Mouse (Mus musculus): ENCODE measurements around the gene Pard6a. TPM values are rescaled to one million over a fixed set of nuclear protein-coding genes. Genes with fewer than 3 reads are reported as not detected.

The Pard6a gene
- polyA plus RNA-seq, 1 experiment from 2014 or later, result 12.0 TPM

DNA sequence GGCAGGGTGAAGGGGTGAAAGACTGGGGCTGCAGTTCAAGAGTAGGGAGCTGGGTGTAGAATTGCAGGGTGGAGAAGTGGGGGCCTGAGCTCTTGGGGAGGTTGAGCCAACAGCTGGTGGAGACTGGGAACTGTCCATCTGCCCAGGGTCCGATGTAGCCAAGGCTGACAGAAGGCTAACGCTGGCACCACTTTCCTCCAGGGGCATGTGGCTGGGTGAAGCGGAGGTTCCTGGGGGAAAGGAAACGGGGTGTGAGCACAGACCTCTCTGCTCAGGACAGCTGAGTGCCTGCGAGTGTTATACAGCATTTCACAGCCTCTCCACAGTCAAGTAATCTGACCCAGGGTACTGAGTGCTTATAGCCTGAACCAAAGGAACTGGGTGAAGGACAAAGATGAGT lies 2.2 kb upstream of the Pard6a start:
- 91% methylated on average over 5 of the region's 5 CpGs for WGBS
- Histone ChIP-seq H3K9ac (ENCODE audit: low read depth, low read length) (no peak overlapping the region), H3K36me3 (ENCODE audit: control insufficient read depth, insufficient read depth, low read length) (0 out of 2 replicates have a peak, but pooled peaks cover 4% of the 10 kb centered on the region), H3K27me3 (replicated peaks; ENCODE audit: control insufficient read depth, insufficient read depth, low read length) (no peaks in the 10 kb centered on the region), H3K4me1 (ENCODE audit: control insufficient read depth, insufficient read depth, low read length) (peaks cover 21% of the 10 kb centered on the region), H3K4me2 (ENCODE audit: low read depth, low read length) (no peak overlapping the region), H3K27ac (ENCODE audit: low read length) (no peak overlapping the region), H3K9me3 (ENCODE audit: control insufficient read depth, low read length) (no peaks in the 10 kb centered on the region), H3K4me3 (ENCODE audit: low read length) (no peak overlapping the region)
- no peak for ATAC-seq

DNA sequence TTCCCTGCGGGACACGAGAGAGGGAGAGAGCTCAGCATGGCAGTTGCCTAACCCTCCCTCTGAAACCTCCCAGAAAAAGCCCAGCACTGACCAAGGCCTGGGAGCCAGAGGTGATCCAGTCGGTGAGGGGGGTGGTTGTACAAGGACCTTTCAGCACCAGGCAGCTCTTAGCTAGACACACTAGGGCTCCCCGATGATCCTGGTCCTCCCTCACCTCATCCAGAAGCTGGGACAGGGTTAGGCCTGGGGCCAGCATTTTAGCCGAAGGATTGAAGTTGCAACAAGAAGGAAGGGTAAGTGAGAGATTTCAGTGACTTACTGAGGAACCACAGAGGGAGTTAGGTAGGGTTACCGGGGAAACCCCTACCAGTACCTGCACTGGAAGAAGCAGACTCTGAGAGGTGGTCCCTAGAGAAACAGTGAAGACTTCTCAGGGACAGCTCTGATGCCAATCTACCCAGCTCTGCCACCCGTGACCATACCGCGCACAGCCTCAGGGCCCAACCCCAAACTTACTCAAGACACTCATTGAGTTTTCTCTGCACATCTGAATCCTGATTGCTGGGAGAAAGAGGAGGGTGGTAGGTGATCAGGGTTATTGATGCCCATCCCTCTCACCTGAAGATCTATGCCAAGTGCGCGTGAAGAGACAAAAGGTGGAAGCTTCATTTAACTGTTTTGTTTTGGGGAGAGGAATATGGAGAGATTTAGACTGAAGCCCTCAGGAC lies 1.3 kb upstream of the Pard6a start:
- WGBS, result 90% methylated on average over 11 of the region's 11 CpGs
- Histone ChIP-seq H3K9ac (ENCODE audit: low read depth, low read length) (peak overlapping the region; percentile 76), H3K9me3 (ENCODE audit: control insufficient read depth, low read length) (no peaks in the 10 kb centered on the region), H3K36me3 (ENCODE audit: control insufficient read depth, insufficient read depth, low read length) (0 out of 2 replicates have a peak, but pooled peaks cover 4% of the 10 kb centered on the region), H3K4me1 (ENCODE audit: control insufficient read depth, insufficient read depth, low read length) (peaks cover 15% of the 10 kb centered on the region), H3K27me3 (replicated peaks; ENCODE audit: control insufficient read depth, insufficient read depth, low read length) (no peaks in the 10 kb centered on the region), H3K4me2 (ENCODE audit: low read depth, low read length) (peak overlapping the region; percentile 95), H3K27ac (ENCODE audit: low read length) (no peak overlapping the region), H3K4me3 (ENCODE audit: low read length) (peak overlapping the region; percentile 71)
- no peak for ATAC-seq

DNA sequence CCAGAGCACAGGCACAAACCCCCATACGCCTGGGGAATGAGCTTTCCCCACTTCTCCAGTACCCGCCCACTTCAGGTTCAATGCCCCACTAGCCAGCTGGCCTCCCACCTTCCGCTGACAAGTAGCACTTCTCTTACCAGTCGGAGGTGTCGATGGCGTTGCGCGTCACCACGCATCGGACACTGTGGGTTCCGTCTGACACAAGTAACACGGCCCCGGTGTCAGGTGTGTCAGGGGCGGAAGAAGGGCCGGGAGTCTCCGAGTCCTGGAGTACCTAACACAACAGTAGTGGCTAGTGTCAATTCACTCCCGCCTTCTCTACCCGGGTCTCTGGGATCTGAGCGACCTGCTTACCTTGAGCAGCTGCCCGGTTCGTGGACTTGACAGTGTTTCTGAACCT lies 382 bp upstream of the Pard6a start:
- Histone ChIP-seq H3K4me2 (ENCODE audit: low read depth, low read length) (peak overlapping the region; percentile 95), H3K9ac (ENCODE audit: low read depth, low read length) (peak overlapping the region; percentile 76), H3K27ac (ENCODE audit: low read length) (peak overlapping the region; percentile 94), H3K36me3 (ENCODE audit: control insufficient read depth, insufficient read depth, low read length) (0 out of 2 replicates have a peak, but pooled peaks cover 4% of the 10 kb centered on the region), H3K9me3 (ENCODE audit: control insufficient read depth, low read length) (no peaks in the 10 kb centered on the region), H3K4me3 (ENCODE audit: low read length) (peak overlapping the region; percentile 71), H3K4me1 (ENCODE audit: control insufficient read depth, insufficient read depth, low read length) (peaks cover 15% of the 10 kb centered on the region), H3K27me3 (replicated peaks; ENCODE audit: control insufficient read depth, insufficient read depth, low read length) (no peaks in the 10 kb centered on the region)
- ATAC-seq, result peak; percentile 66
- WGBS, result under 1% methylated on average over 21 of the region's 21 CpGs

DNA sequence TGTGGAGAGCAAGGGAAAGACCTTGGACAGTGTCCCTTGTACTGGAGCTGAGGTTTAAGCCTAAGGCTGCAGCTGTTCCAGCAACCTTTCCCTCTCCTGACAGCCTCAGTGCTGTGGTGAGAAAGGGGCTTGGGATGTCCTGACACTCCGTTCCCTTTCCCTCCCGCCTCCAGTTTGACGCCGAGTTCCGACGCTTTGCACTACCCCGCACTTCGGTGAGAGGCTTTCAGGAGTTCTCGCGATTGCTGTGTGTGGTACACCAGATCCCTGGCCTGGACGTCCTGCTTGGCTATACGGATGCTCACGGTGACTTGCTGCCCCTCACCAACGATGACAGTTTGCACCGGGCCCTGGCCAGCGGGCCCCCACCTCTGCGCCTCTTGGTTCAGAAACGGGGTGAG lies 1.1 kb downstream of the Pard6a start:
- Histone ChIP-seq H3K4me1 (ENCODE audit: control insufficient read depth, insufficient read depth, low read length) (peaks cover 15% of the 10 kb centered on the region), H3K36me3 (ENCODE audit: control insufficient read depth, insufficient read depth, low read length) (0 out of 2 replicates have a peak, but pooled peaks cover 4% of the 10 kb centered on the region), H3K27me3 (replicated peaks; ENCODE audit: control insufficient read depth, insufficient read depth, low read length) (no peaks in the 10 kb centered on the region), H3K9me3 (ENCODE audit: control insufficient read depth, low read length) (no peaks in the 10 kb centered on the region), H3K4me2 (ENCODE audit: low read depth, low read length) (peak overlapping the region; percentile 95), H3K27ac (ENCODE audit: low read length) (peak overlapping the region; percentile 57), H3K9ac (ENCODE audit: low read depth, low read length) (peak overlapping the region; percentile 59), H3K4me3 (ENCODE audit: low read length) (peak overlapping the region; percentile 71)
- ATAC-seq, result peak; percentile 10; the same call in 1 of the 2 replicates
- WGBS, result 47% methylated on average over 18 of the region's 18 CpGs

DNA sequence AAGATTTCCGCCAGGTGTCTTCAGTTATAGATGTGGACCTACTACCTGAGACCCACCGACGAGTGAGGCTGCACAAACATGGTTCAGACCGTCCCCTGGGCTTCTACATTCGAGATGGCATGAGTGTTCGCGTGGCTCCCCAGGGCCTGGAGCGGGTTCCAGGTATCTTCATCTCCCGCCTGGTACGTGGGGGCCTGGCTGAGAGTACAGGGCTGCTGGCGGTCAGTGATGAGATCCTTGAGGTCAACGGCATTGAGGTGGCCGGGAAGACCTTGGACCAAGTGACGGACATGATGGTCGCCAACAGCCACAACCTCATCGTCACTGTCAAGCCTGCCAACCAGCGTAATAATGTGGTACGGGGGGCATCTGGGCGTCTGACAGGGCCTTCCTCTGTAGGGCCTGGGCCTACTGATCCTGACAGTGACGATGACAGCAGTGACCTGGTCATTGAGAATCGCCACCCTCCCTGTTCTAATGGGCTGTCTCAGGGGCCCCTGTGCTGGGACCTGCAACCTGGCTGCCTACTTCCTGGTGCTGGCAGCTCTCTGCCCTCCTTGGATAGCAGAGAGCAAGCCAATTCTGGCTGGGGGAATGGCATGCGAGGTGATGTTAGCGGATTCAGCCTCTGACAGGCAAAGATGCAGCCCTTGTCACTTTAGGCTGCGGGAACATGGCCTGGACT lies 1.9 kb downstream of the Pard6a start:
- Histone ChIP-seq H3K36me3 (ENCODE audit: control insufficient read depth, insufficient read depth, low read length) (no peaks in the 10 kb centered on the region), H3K4me1 (ENCODE audit: control insufficient read depth, insufficient read depth, low read length) (peaks cover 23% of the 10 kb centered on the region), H3K9me3 (ENCODE audit: control insufficient read depth, low read length) (no peaks in the 10 kb centered on the region), H3K27ac (ENCODE audit: low read length) (no peak overlapping the region), H3K4me3 (ENCODE audit: low read length) (no peak overlapping the region), H3K4me2 (ENCODE audit: low read depth, low read length) (no peak overlapping the region), H3K9ac (ENCODE audit: low read depth, low read length) (no peak overlapping the region), H3K27me3 (replicated peaks; ENCODE audit: control insufficient read depth, insufficient read depth, low read length) (no peaks in the 10 kb centered on the region)
- no peak for ATAC-seq
- 94% methylated on average over 24 of the region's 24 CpGs for WGBS

DNA sequence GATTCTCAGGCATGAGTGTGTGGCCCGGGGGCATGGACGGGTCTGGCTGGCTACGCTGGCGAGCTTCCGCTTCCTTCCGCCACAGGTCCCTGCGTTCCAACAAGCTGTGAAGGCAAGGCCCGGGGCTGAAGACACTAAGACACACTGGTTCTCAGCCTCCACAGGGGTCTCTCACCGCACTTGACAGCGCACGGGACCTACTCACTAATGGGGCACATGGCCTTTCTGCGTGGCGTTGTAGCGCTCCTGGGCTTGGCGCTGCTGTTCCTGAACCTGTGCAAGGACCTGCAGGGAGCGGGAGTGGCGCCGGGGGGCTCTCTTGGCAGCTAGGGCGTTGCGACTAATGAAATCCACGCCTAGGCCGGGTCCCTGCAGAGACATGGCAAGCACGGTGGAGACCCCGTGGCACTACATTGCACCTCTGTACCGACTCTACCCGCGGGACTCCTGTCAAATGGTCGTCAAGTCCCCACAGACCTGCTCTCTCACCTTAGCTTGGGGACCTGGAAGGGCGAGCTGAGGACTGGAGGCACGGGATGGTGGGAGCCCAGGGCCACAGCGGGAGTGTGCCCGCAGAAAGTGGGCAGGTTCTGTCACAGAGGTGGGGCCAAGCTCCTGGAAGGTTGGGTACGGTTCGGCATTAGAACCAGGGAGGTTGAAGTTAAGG lies 3.3 kb downstream of the Pard6a start:
- ATAC-seq, result no peak
- no peaks in the 10 kb centered on the region for H3K36me3 ChIP-seq (ENCODE audit: control insufficient read depth, insufficient read depth, low read length)

DNA sequence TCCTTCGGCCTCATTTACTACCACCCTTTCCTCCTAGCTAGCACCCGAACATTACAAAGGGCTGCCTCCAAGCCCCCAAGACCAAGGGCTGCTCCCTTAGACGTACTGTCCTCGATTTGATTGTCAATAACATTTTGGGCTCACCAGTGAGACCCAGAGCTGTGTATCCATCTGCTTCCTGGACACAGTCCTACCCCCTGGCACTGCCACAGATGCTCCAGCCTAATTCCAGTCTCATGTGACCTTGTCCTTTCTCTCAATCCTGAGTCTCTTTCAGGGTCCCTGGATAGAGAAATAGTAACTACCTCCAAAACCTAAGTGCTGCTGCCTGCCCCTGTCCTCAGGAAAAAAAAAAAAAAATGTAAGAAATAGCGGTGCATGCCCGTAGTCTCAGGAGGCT lies 4.0 kb downstream of the Pard6a start:
- H3K36me3 ChIP-seq (ENCODE audit: control insufficient read depth, insufficient read depth, low read length), result no peaks in the 10 kb centered on the region
- 91% methylated on average over 6 of the region's 6 CpGs for WGBS
- no peaks in the 10 kb centered on the region for H3K9me3 ChIP-seq (ENCODE audit: control insufficient read depth, low read length)
- H3K27me3 ChIP-seq (replicated peaks; ENCODE audit: control insufficient read depth, insufficient read depth, low read length), result no peaks in the 10 kb centered on the region
- no peak overlapping the region for H3K4me2 ChIP-seq (ENCODE audit: low read depth, low read length)
- no peak overlapping the region for H3K4me3 ChIP-seq (ENCODE audit: low read length)
- no peak overlapping the region for H3K27ac ChIP-seq (ENCODE audit: low read length)
- no peak for ATAC-seq
- peaks cover 22% of the 10 kb centered on the region for H3K4me1 ChIP-seq (ENCODE audit: control insufficient read depth, insufficient read depth, low read length)
- no peak overlapping the region for H3K9ac ChIP-seq (ENCODE audit: low read depth, low read length)

More for the DNA sequence above, 3.3 kb downstream of the Pard6a start:
- 92% methylated on average over 34 of the region's 34 CpGs for WGBS
- Histone ChIP-seq H3K4me3 (ENCODE audit: low read length) (no peak overlapping the region), H3K4me2 (ENCODE audit: low read depth, low read length) (no peak overlapping the region), H3K9ac (ENCODE audit: low read depth, low read length) (no peak overlapping the region), H3K9me3 (ENCODE audit: control insufficient read depth, low read length) (no peaks in the 10 kb centered on the region), H3K4me1 (ENCODE audit: control insufficient read depth, insufficient read depth, low read length) (peaks cover 26% of the 10 kb centered on the region), H3K27me3 (replicated peaks; ENCODE audit: control insufficient read depth, insufficient read depth, low read length) (no peaks in the 10 kb centered on the region), H3K27ac (ENCODE audit: low read length) (no peak overlapping the region)

DNA sequence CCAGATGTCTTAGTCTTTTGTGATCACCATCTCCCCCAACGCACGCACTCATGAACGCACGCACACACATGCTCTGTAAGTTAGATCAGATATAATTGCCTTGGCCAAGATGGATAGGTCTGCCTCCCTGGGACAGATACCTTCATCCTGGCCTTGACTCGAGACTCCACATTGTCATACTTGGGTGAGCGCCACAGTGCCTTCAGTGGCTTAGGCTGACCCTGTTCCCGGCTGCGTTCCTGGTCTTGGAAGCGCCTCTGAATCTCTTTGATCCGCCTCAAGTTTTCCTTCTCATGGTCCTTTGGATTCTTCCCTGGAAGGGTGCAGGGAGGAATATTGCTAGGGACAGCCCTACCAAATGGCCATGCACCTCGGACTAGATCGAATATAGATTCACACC lies 5.5 kb downstream of the Pard6a start:
- 0 out of 2 replicates have a peak overlapping the region, but pooled peaks have one; percentile 7 for H3K9ac ChIP-seq (ENCODE audit: low read depth, low read length)
- 86% methylated on average over 12 of the region's 12 CpGs for WGBS
- no peaks in the 10 kb centered on the region for H3K27me3 ChIP-seq (replicated peaks; ENCODE audit: control insufficient read depth, insufficient read depth, low read length)
- no peaks in the 10 kb centered on the region for H3K9me3 ChIP-seq (ENCODE audit: control insufficient read depth, low read length)
- H3K27ac ChIP-seq (ENCODE audit: low read length), result no peak overlapping the region
- no peak for ATAC-seq
- peaks cover 18% of the 10 kb centered on the region for H3K4me1 ChIP-seq (ENCODE audit: control insufficient read depth, insufficient read depth, low read length)
- no peak overlapping the region for H3K4me3 ChIP-seq (ENCODE audit: low read length)
- no peaks in the 10 kb centered on the region for H3K36me3 ChIP-seq (ENCODE audit: control insufficient read depth, insufficient read depth, low read length)
- no peak overlapping the region for H3K4me2 ChIP-seq (ENCODE audit: low read depth, low read length)
